Mouse (Mus musculus) lung, embryonic 16.5 days (tissue): Measurements from ENCODE around the gene Hnrnpl. TPM values are rescaled to one million over a fixed set of nuclear protein-coding genes. Genes with fewer than 3 reads are reported as not detected.

ENCODE experiments used
- ATAC-seq: fragments of 200-750 bp; cut with Nextera tagmentation; 2 replicates; pipeline ENCODE4 v1.8.0; 2017; ENCODE audit warnings: low read depth, mild to moderate bottlenecking, moderate library complexity
- H3K27ac ChIP-seq: fragments of 300-500 bp; sonication (generic); 2 replicates; pipeline ENCODE4 v1.5.1; 2014; ENCODE audit warnings: mild to moderate bottlenecking, control low read depth, low read length
- H3K27me3 ChIP-seq: fragments of 300-500 bp; sonication (generic); 2 replicates; pipeline ENCODE4 v1.6.1; 2014; ENCODE audit warnings: low read depth, low read length, mixed read lengths; ENCODE audit not compliant: control insufficient read depth, insufficient read depth
- H3K36me3 ChIP-seq: fragments of 300-500 bp; sonication (generic); 2 replicates; pipeline ENCODE4 v1.6.1; 2014; ENCODE audit warnings: low read length; ENCODE audit not compliant: control insufficient read depth, insufficient read depth
- H3K4me1 ChIP-seq: fragments of 300-500 bp; sonication (generic); replicated peaks from 2 replicates; pipeline ENCODE4 v1.6.1; 2014; ENCODE audit warnings: low read length, mixed read lengths; ENCODE audit not compliant: control insufficient read depth, insufficient read depth
- H3K4me2 ChIP-seq: fragments of 300-500 bp; sonication (generic); 2 replicates; pipeline ENCODE4 v1.6.1; 2014; ENCODE audit warnings: low read depth, low read length, control low read depth
- H3K4me3 ChIP-seq: fragments of 300-500 bp; sonication (generic); 2 replicates; pipeline ENCODE4 v1.5.1; 2014; ENCODE audit warnings: mild to moderate bottlenecking, low read length, control low read depth
- H3K9ac ChIP-seq: fragments of 300-500 bp; sonication (generic); 2 replicates; pipeline ENCODE4 v1.6.1; 2014; ENCODE audit warnings: low read length, control low read depth
- H3K9me3 ChIP-seq: fragments of 300-500 bp; sonication (generic); 2 replicates; pipeline ENCODE4 v1.6.1; 2016; ENCODE audit warnings: low read length; ENCODE audit not compliant: control insufficient read depth
- WGBS: fragments of 180-500 bp; shearing (Covaris S2); extraction: QIAGEN DNeasy Blood & Tissue Kit; methylation state at CpG from one replicate; pipeline ENCODE4 v1.1.7; 2014; 5-methylcytosine and 5-hydroxymethylcytosine counted together
- polyA plus RNA-seq: library from polyadenylated mRNA; unstranded; fragments of >200 nt; fragmentation: Nextera tagmentation; extraction: Ambion mirVana; gene quantifications from 2 replicates; pipeline ENCODE4 v1.2.1, GENCODE M21; 2015

Gene Hnrnpl
- polyA plus RNA-seq, 1 experiment from 2014 or later: 226 TPM

DNA sequence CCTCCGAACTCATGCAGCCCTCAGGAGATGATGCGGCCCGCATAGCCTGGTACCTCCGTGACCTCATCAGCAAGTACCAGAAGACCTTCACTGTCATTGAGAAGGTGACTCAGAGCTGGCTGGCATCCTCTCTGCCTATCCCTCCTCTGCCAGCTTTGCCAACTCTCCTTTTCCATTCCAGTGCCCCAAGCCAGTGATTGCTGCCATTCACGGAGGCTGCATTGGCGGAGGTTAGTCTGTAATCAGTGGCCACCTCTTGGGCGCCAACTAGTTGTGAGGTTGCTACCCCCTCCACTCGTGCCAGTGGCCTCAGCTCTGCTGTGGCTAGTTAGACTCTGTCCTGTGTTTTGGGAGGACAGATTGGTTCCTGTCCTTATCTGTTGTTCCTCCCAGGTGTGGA is 21.5 kb downstream of the Hnrnpl start:
- Histone ChIP-seq H3K27ac (no peak overlapping the region), H3K4me2 (no peak overlapping the region), H3K27me3 (no peaks in the 10 kb centered on the region), H3K4me1 (peaks cover 3% of the 10 kb centered on the region; the same call in 1 of the 2 replicates), H3K9ac (no peak overlapping the region), H3K4me3 (no peak overlapping the region), H3K36me3 (peaks cover 12% of the 10 kb centered on the region), H3K9me3 (0 out of 2 replicates have a peak, but pooled peaks cover 2% of the 10 kb centered on the region)
- ATAC-seq: no peak
- WGBS: 86% methylated on average over 8 of the region's 8 CpGs

DNA sequence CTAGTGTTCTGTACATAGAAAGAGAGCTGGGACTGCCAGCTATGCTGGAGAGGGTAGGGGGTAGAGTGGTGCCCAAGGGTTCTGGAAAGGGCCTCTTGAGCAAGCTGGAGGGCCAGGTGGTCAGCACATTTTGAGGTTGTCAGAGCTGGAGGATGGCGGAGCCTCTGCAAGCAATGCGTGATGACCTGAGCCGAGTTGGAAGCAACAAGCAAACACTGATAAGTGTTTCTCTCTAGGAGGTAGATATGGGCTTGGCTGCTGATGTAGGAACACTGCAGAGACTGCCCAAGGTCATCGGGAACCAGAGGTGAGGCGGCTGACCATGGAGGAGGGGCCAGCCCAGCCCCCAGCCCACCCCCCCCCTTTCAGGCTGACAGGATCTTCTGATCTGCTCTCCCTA is 22.6 kb downstream of the Hnrnpl start:
- ATAC-seq: no peak
- no peaks in the 10 kb centered on the region for H3K27me3 ChIP-seq
- no peak overlapping the region for H3K27ac ChIP-seq
- WGBS: 64% methylated on average over 5 of the region's 5 CpGs
- H3K4me3 ChIP-seq: no peak overlapping the region
- H3K36me3 ChIP-seq: peaks cover 12% of the 10 kb centered on the region
- H3K9ac ChIP-seq: no peak overlapping the region
- H3K4me2 ChIP-seq: no peak overlapping the region
- peaks cover under 1% of the 10 kb centered on the region; the same call in 1 of the 2 replicates for H3K4me1 ChIP-seq
- 0 out of 2 replicates have a peak, but pooled peaks cover 2% of the 10 kb centered on the region for H3K9me3 ChIP-seq

DNA sequence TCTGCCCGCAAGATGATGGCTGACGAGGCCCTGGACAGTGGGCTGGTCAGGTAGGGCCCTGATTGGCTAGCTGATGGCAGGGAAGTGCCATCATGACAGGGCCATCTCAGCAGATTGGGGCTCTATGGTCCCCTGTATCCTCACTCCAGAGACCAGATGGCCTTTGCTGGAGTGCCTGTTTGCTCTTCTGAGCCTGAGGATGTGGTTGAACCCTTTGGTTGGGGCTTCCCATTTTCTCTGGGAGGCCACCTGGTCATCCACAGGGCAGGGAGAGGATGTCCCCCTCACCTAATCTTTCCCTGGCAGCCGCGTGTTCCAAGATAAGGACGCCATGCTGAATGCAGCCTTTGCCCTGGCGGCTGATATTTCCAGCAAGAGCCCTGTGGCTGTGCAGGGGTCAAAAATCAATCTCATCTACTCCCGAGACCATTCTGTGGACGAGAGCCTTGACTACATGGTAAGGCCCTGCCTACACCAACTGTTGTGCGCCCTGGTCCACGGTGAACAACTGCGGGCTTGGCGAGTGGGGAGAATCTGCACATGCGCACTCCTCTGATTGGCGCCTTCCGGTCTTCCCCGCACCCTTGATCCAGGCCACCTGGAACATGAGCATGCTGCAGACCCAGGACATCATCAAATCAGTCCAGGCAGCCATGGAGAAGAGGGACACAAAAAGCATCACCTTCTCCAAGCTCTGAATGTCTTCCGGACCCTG is 23.2 kb downstream of the Hnrnpl start:
- Histone ChIP-seq H3K4me3 (no peak overlapping the region), H3K27me3 (no peaks in the 10 kb centered on the region), H3K9me3 (0 out of 2 replicates have a peak, but pooled peaks cover 2% of the 10 kb centered on the region), H3K9ac (no peak overlapping the region), H3K36me3 (peaks cover 12% of the 10 kb centered on the region), H3K4me1 (no peaks in the 10 kb centered on the region), H3K27ac (no peak overlapping the region), H3K4me2 (no peak overlapping the region)
- whole genome bisulfite sequencing: 81% methylated on average over 17 of the region's 17 CpGs
- no peak for ATAC-seq

DNA sequence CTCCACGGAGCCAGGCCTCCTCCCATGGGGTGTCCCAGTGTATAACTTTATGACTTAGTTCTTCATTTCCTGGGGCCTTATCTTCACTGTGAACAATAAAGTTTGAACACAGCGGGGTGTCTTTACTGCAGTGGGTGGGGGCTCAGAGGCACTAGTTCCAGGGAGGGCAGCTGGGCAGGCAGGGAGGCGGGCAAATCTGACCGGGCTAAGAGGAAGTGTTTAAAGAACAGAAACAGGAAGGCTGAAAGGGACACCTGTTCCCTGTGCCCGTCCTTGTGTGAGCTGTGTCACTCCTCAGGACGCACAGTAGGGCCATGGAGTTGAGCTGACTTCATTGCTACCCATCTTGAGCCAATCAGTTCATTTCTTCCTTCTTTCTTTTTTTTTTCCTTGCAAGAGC is 23.8 kb downstream of the Hnrnpl start:
- no peak for ATAC-seq

DNA sequence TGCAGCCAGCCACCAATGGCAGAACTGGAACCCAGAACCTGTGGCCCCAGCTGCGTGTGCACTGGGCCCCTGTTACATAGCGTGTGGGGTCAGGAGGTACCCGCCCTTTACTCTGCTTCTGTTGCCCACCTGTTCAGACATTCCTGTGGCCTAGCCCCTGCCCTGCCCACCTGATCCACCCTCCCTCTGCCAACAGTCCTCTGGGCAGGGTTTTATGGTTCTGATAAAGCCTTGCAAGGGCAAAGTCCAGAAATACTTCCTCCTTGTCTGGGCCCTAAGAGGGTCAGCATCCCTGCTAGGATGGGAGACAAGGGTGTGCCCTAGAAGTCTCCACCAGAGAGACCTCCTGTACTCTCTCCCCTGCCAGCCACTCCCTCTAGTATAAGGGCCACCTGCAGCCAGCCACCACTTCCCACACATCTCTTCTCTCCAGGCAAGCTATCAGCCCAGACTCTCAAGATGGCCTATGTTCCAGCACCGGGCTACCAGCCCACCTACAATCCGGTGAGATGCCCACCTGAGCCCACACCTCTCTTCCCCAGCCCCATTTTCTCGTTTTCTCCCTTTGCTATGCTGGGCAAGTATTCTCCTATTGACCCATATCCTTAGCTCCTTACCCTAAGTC is 25.5 kb downstream of the Hnrnpl start, which contains the start of gene Lgals4:
TSS of gene Lgals4 (plus strand) at position 132 of the 625 bp plus-strand sequence.
- no peaks in the 10 kb centered on the region for H3K27me3 ChIP-seq
- H3K4me2 ChIP-seq: no peak within 1 kb of the TSS
- 0 out of 2 replicates have a peak, but pooled peaks cover 2% of the 10 kb centered on the region for H3K9me3 ChIP-seq
- H3K9ac ChIP-seq: no peak within 1 kb of the TSS
- peaks cover 12% of the 10 kb centered on the region for H3K36me3 ChIP-seq
- ATAC-seq: no peak
- H3K4me3 ChIP-seq: no peak within 1 kb of the TSS
- WGBS: 77% methylated on average over 6 of the region's 6 CpGs
- H3K4me1 ChIP-seq: no peaks in the 10 kb centered on the region
- no peak within 1 kb of the TSS for H3K27ac ChIP-seq

More for the DNA sequence above, 23.8 kb downstream of the Hnrnpl start:
- no peaks in the 10 kb centered on the region for H3K4me1 ChIP-seq
- peaks cover 12% of the 10 kb centered on the region for H3K36me3 ChIP-seq
- H3K4me3 ChIP-seq: no peak overlapping the region
- no peaks in the 10 kb centered on the region for H3K27me3 ChIP-seq
- H3K27ac ChIP-seq: no peak overlapping the region
- 47% methylated on average over 6 of the region's 6 CpGs for WGBS
- no peak overlapping the region for H3K4me2 ChIP-seq
- H3K9ac ChIP-seq: no peak overlapping the region
- H3K9me3 ChIP-seq: 0 out of 2 replicates have a peak, but pooled peaks cover 2% of the 10 kb centered on the region

DNA sequence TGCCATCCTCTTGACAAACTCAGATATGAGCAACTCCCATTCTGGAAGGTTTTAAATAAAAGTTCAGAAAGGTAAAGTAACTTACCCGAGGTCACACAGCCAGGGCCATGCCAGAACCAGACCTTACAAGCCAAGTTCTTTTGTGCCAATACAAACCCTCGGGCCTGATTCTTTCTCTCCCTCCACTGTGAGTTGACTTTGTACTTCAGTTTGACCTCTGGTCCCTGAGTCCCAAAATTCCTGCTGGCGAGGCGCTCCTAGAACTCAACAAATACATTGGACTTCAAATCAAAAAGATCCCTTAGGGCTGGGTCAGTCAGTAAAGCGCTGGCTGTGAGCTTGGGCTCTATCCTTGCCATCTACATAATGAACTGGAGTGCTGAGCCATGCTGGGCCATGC is 28.6 kb downstream of the Hnrnpl start:
- no peaks in the 10 kb centered on the region for H3K4me1 ChIP-seq
- 72% methylated on average over 5 of the region's 5 CpGs for WGBS
- no peak overlapping the region for H3K9ac ChIP-seq
- no peak overlapping the region for H3K4me3 ChIP-seq
- no peaks in the 10 kb centered on the region for H3K9me3 ChIP-seq
- H3K4me2 ChIP-seq: no peak overlapping the region
- 0 out of 2 replicates have a peak, but pooled peaks cover under 1% of the 10 kb centered on the region for H3K36me3 ChIP-seq
- no peaks in the 10 kb centered on the region for H3K27me3 ChIP-seq
- no peak overlapping the region for H3K27ac ChIP-seq
- no peak for ATAC-seq

DNA sequence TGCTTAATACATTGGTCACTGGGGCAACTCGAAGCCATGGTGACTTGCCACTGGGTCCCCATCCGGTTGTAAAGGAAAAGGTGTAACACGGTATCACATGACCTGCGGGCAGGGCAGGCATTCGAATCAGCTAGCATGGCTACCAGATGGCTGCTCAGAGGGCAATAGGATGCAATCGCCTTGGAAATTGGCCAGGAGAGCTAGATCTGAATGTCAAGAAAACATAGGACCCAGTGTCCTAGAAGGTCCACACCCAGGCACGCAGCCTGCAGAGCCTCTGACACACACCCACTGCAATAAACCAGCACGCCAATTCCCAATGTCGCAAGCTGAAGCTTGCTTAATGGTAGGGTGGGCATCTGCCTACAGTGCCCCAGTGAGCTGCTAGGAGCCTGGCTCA is 30.0 kb downstream of the Hnrnpl start:
- 71% methylated on average over 9 of the region's 9 CpGs for WGBS
- H3K27me3 ChIP-seq: no peaks in the 10 kb centered on the region
- no peaks in the 10 kb centered on the region for H3K36me3 ChIP-seq
- no peaks in the 10 kb centered on the region for H3K4me1 ChIP-seq
- no peak for ATAC-seq
- H3K4me2 ChIP-seq: no peak overlapping the region
- no peak overlapping the region for H3K27ac ChIP-seq
- H3K4me3 ChIP-seq: no peak overlapping the region
- H3K9me3 ChIP-seq: no peaks in the 10 kb centered on the region
- no peak overlapping the region for H3K9ac ChIP-seq

DNA sequence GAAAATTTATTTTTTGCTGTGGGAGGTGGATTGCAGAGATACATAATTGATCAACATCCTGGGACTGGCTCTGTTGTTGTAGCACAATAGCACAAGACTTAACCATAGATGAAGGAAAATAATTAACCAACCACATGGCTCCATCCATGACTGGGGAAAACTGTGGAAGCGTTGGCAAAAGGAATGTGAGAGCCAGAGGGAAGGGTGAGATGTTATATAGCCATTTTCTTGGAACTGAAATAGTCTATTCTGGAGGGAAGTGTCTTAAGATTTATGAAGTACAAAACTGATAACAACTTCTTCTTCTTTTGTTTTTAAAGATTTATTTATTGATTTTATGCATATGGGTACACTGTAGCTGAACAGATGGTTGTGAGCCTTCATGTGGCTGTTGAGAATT is 38.9 kb downstream of the Hnrnpl start:
- 42% methylated on average over 1 of the region's 1 CpGs for WGBS
- Histone ChIP-seq H3K4me2 (no peak overlapping the region), H3K36me3 (no peaks in the 10 kb centered on the region), H3K9me3 (peaks cover 3% of the 10 kb centered on the region), H3K4me1 (no peaks in the 10 kb centered on the region), H3K27ac (no peak overlapping the region), H3K9ac (no peak overlapping the region), H3K27me3 (no peaks in the 10 kb centered on the region), H3K4me3 (no peak overlapping the region)
- ATAC-seq: peak; percentile 75

DNA sequence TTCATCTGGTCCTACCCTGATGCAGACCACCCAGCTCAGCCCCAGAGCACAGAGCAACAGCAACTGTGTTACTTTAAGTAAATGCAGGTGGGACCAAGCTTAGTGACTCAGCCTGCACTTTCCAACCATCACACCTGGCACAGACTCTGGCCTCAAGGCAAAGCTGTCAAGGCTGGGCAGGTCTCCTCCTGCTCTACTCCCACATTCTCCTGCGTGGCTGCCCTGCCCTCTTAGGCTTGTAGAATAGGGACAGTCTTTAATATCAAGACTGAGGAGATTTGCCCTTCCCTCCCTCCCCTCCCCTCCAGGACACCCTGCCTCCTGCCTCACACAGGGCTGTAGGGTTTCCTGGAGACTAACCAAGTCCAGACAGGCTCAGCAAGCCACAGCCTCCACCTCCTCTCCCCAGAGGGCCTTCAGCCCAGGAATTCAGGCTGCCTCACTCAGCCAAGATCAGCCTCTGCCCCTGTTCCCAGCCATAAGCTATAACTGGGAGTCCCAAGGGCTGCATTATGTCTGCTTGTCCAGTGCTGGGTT is 41.4 kb downstream of the Hnrnpl start:
- ATAC-seq: peak; percentile 52
- WGBS: 30% methylated on average over 1 of the region's 1 CpGs
- no peak overlapping the region for H3K4me2 ChIP-seq
- H3K27me3 ChIP-seq: no peaks in the 10 kb centered on the region
- H3K9me3 ChIP-seq: no peaks in the 10 kb centered on the region; the same call in 1 of the 2 replicates
- no peaks in the 10 kb centered on the region for H3K36me3 ChIP-seq
- H3K9ac ChIP-seq: 0 out of 2 replicates have a peak overlapping the region, but pooled peaks have one; percentile 2
- H3K4me1 ChIP-seq: no peaks in the 10 kb centered on the region
- H3K4me3 ChIP-seq: no peak overlapping the region
- H3K27ac ChIP-seq: no peak overlapping the region
